Mouse (Mus musculus): ENCODE measurements around the gene Fars2. TPM values are rescaled to one million over a fixed set of nuclear protein-coding genes. Genes with fewer than 3 reads are reported as not detected.
A peak's percentile ranks its signal among the peaks of the same experiment; 100 is the strongest.

The Fars2 gene
- total RNA-seq, 2 experiments from 2014 or later, result 53.3 to 110 TPM

DNA sequence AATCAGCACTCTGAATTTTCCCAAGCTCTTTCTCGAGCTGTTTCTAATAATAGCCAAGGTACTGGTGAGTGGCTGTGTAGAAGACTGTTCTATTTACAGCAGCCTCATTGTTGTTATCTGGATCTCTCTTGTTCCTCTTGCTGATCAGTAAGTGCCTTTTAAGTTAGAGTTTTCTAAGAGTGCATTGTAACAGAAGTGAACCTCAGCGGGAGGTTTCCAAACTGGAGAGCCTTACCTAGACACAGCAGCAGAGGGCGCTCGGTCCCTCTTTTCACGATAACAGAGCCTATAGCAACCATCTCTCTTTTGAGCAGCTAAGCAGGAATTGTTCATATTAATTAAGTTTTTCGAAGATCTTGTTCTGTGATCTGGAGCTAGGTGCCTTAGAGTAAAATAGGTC lies 164.8 kb downstream of the Fars2 start:
- peak; percentile 82 for ATAC-seq (replicated peaks; ENCODE audit: low FRiP score, low TSS enrichment, poor library complexity, severe bottlenecking)

DNA sequence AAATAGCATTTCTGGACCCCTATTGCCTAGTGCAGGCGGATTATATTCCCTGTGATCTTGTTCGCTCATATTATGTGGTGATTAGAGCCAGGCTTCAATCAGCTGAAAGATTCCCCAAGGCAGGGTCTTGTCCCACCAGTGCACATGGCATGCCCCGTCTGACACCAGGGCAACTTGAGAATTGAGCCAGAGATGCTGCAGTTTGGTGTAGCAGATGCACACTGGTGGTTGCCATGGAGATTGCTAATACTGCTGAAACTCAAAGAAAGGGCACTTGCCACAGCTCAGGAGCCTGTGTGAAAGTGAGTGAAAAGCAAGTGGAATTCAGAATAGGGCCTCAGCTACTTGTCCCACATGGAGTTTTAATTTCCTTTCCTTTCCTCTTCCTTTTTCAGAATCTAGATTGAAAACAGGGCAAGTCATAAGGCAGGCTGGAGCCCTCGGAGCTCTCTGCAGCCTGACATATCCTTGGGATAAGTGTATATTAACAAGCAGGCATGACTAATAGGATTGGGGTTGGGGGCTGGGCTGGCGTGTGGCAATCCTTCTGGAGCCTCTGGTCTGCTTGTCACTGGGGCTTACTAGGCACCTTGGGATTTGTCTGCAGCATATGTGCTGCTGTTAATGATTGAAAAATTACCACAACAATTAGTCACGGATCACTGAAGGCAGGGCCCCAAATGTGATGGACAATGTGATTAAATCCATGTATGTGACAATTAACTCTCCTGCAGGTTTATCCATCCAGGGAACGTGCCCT lies 165.8 kb downstream of the Fars2 start:
- ATAC-seq (replicated peaks; ENCODE audit: low FRiP score, low TSS enrichment, poor library complexity, severe bottlenecking), result no peak

DNA sequence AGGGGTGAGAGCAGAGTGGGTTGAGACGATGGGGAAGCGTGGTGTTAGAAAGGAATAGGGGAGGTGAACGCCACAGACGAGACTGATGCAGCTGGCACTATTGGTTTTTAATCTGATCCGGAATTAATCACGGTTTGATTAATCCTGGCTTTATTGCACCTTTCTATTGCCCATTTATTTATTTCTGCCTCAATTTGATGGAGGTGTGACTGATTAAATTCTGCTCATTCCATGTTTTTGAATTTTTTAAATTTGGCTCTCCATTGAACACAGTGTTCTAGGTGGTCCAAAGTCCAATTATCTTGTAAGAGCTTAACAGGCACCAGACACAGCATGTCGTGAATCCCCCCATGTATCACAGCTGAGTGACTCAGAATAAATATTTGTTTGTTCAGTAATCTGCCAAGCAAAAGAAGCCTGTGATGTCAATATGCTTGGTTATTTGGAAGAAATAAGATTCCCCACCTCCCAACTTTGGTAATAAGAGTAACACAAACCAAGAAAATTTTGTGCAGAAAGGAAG lies 166.4 kb downstream of the Fars2 start:
- no peak for ATAC-seq (replicated peaks; ENCODE audit: low FRiP score, low TSS enrichment, poor library complexity, severe bottlenecking)

DNA sequence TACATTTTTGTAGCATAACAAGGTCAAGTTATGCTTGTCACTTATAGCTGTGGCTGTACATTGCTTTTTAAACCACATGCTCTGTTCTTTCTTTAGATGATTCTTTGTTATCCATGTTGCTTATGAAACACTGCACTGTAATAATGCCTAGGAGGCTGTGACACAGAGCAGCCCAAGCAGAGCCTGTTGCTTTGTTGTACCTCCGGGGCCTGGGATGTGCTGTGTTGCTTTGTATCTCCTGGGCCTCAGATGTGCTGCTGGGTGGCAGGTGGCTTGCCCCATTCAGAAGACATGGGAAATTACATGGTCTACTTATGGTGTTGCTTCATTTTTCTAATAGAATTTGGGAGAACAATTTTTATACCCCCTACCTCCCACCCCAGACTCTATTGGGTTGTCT lies 166.9 kb downstream of the Fars2 start:
- ATAC-seq (replicated peaks; ENCODE audit: low FRiP score, low TSS enrichment, poor library complexity, severe bottlenecking), result no peak

DNA sequence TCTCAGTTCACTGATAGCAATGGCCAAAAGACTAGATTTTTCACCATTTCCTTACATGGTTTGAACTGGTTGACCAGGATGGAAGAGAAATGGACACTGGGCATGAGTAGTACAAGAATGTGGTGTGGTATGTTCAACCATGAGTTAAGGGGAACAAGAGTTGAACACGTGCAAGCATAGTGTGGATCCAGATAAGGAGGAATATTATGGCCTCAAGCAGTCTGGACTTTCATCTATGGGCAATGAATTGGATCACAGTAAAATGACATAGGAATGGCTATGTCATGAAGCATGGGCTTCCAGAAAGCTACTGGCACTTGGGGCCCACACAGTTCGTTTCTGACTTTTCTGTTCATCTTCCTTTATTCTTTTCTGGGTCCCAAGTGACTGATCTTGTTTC lies 168.0 kb downstream of the Fars2 start:
- ATAC-seq (replicated peaks; ENCODE audit: low FRiP score, low TSS enrichment, poor library complexity, severe bottlenecking), result no peak

DNA sequence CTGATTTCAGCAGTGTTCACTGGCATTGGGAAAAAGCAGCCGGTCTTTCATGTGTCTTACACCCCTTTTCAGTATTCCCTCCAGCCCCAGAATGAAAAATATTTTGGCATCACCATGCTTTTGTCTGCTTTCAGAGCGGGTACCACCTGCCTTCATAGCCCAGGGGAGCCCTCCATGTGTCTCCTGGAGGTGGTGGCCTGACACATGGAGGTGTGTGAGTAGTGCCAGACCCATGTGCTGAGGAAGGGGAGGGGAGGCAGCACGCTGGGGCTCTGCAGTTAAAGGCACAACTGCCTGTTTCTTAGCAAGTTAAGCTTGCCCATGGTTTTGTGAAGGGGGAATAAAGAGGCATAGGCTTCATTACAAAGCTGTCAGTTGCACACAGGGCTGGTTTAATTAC lies 176.3 kb downstream of the Fars2 start:
- ATAC-seq (replicated peaks; ENCODE audit: low FRiP score, low TSS enrichment, poor library complexity, severe bottlenecking), result no peak

DNA sequence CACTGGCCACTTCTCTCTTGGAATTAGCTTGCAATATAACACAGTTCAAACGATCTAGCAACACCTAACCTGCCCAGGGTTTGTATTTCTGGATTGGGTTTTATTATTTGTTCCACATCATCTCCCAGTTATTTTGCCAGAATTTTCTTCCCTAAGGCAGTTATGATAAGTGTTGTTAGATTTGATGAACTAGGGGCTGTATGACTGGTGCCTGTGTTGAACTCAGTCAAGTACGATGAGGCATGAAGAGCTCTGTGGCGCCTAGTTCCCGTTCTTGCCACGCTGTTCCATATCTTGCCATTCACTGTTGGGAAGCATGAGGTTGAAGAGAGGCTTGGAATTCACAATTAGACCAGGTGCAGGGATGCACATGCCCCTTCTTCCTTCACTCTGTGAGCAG lies 177.3 kb downstream of the Fars2 start:
- no peak for ATAC-seq (replicated peaks; ENCODE audit: low FRiP score, low TSS enrichment, poor library complexity, severe bottlenecking)

DNA sequence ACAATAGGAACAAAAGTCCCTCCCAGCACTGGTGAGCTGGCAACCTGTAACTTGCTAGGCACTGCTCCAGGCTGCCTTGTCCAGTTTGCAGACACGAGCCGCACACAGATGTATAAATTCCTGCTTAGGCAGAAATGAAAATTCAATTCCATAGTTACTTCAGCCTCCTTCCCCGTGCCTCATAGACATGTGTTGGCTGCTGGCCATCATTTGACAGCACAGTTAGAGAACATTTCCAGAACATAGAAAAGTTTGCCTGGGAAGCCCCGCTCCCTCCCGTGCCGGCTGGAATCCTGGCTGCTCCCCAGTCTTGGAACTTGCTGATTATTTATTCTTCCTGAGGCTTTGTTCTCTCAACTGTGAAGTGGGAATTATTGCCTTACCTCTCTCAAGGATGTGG lies 178.6 kb downstream of the Fars2 start:
- ATAC-seq (replicated peaks; ENCODE audit: low FRiP score, low TSS enrichment, poor library complexity, severe bottlenecking), result no peak

DNA sequence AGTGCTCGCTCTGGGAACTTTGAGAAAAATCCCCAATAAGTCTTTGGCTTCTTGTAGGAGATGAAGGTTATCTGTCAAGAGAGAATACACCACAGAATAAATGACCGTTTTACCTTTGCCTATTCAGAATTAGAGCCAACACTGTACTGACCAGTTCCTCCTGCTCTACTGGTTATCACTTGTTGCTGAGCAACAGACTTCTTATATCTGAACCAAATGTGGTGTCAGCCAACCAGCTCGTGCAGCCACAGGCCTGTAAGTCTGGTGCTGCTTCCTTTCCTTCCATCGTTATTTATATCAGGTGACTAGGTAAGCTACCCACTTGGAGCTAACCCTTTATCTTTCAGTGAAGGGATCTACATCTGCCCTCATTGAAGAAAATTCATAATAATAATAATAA lies 179.4 kb downstream of the Fars2 start:
- no peak for ATAC-seq (replicated peaks; ENCODE audit: low FRiP score, low TSS enrichment, poor library complexity, severe bottlenecking)

DNA sequence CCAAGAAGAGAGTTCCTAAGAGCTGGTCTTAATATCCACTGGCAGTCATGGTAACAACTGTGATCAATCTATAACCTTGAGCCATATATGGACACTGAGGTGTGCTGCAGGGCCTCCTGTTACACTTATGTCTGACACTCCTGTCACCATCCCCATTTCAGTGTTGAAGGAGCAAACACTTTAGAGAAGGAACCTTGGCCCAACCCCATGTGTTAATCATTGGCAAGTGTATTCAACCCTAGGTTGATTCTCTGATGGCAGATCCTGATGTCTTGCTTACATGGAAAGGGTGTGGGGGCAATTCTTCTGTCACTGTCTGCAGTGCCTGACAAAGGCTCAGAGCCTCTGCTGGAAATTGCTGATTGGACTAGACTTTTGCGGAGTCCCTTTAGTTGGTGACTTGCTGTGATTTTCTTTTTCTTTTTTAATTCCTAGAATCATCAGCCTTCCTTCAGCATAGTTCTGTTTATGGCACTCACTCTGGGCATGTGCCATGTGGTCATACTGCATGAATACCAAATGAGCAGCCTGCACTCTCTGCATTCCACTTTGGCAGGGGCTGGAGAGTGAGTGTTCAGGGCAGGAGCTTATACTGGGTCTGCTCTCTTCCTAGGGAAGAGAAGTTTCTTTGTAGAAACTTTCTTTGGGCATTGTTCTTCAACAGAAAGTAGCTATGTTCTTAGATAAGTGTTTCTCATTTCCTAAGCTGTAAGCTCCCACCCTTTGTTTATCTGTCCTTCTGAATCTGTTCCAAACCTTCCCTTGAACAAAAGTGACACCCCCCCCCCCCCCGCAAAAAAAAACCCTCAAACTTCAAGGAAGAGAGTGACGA lies 181.0 kb downstream of the Fars2 start:
- no peak for ATAC-seq (replicated peaks; ENCODE audit: low FRiP score, low TSS enrichment, poor library complexity, severe bottlenecking)

DNA sequence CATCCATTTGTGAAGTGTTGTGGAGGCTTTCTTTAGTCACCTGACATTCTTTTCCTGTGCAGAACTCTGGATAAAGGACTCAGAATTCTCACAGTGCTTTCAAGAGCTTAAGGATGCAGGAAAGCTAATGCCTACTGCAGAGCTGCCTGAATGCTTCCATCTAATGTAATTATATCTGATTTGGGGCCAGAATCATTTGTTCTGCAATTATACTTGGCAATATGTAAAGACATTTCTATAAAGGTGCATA lies 181.5 kb downstream of the Fars2 start:
- no peak for ATAC-seq (replicated peaks; ENCODE audit: low FRiP score, low TSS enrichment, poor library complexity, severe bottlenecking)

DNA sequence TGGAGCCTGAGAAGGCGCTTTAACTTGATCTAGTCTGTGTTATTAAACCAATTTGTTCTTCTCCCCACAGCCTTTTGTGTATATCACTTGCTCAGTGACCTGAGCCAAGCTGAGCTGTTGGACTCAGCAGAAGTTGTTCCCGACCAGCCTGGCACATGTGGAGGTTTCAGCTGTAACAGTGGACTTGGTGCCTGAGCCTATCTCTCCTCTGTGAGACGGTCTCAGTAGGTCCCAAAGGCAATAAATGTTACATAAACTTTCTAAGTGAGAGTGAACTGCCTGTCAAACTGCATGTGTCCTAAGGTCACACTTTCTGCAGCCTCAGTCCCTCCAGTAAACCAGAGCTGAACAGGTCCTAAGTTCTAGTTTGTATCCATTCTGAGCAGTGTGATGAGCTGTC lies 185.6 kb downstream of the Fars2 start:
- ATAC-seq (replicated peaks; ENCODE audit: low FRiP score, low TSS enrichment, poor library complexity, severe bottlenecking), result no peak

DNA sequence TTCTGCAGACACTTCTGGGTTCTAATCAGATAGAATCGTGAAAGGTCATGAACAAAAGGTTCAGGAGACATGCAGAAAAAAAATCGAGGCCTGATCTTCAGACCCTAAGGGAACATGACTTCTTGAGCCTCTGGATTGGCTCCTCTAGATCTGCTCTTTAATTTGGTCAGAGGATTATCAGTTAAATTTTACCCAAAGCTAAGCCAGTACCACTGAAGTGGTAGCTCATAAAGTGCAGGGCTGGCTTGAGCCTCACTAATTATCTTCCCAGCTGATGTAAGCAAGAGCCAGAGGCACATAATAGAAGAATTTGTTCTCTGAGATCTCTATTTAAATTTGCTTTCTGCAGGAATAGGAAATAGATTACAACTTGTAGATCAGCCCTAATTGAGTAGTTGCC lies 188.1 kb downstream of the Fars2 start:
- ATAC-seq (replicated peaks; ENCODE audit: low FRiP score, low TSS enrichment, poor library complexity, severe bottlenecking), result no peak

DNA sequence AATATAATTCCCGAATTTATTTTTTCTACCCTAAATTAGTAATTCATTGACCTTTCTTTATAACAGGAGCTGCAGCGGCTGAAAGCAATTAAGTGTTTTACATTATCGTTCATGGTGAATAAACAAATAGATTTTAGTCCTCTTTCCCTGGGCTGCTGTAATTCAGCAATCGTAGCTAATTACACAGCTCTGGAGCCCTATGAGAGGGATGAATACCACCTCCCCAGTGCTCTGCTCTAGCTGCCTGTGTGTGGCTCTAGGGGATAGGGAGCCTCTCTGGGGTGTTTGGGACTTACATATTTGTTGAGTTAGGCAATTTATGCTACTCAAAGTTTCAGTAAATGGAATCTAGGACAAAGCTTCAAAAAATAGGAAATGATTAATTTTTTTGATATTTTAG lies 190.2 kb downstream of the Fars2 start:
- ATAC-seq (replicated peaks; ENCODE audit: low FRiP score, low TSS enrichment, poor library complexity, severe bottlenecking), result no peak

DNA sequence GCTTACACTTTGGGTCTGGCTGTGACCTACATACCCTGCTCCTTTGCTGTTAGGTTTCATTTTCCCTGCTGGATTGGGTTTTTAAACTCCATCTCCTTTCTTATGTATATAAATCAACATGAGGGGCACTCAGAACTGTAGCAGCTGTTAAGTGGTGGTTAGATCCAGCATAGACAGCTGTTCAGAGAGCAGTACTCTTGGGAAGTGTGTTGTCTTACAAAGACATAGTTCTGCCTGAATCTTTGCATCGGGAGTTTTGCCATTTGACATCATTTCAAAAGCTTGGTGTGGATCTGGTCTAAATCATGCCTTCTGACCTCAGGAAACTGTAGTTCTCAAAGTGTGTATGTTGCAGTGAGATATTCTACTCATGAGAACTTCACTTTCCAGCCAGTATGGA lies 191.9 kb downstream of the Fars2 start:
- ATAC-seq (replicated peaks; ENCODE audit: low FRiP score, low TSS enrichment, poor library complexity, severe bottlenecking), result no peak

DNA sequence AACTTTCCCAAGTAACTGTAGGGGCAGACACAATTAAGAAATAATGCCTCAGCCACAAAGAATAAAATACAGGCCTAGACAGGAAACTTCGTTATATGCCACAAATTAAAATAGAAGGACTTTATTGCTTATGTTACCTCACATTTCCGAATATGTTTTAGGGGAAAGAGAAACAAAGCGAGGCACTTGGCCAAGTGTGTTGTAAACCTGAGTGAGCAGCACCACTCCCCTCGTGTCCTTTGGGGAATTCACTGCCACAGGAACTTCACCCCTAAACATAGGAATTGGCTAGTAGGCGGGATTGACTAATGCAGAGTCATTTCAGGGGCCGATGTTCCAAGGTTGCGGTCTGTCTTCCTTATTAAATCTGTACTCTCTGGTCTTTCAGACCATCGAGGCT lies 197.0 kb downstream of the Fars2 start:
- no peak for ATAC-seq (replicated peaks; ENCODE audit: low FRiP score, low TSS enrichment, poor library complexity, severe bottlenecking)

DNA sequence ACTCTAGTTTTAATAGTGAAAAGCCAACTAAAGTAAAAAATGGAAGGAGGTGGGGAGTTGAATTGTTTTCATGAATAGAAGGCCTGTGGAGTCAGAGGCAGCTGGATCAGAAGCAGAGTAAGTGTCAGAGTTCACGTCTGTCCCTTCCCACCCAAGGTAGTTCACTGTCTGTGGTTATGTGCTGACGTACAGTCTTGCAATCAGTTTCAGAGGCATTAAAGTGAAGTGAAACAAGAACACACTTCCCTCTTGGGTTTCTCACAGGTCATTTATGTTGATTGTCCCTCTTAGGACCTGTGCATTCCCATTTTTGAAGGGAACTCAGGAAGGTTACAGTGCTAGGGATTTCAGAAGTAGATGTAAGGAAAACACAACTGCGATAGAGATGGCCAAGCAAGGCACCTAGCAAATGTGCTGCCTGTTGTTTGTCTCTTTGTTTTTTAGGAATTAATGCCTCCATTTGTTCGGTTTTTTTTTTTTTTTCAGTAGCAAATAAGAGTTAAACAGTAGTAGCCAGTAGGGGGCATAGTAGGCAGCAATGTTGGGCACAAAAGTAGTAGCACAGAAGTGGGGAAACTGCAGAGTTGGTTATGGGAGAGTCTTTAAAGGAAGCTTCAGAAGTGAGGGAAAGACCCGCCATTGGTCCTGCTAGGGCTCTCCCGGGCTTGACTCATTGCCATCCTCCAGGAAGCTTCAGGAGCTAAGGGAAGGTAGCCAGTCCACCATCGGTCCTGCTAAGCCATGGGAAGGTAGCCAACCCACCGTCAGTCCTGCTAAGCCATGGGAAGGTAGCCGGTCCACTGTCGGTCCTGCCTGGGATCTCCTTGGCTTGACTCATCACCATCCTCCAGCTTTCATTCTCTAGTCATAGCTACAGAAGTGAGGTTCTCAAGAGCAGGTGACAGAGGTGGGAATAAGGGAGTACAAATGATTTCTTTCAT lies 197.9 kb downstream of the Fars2 start:
- ATAC-seq (replicated peaks; ENCODE audit: low FRiP score, low TSS enrichment, poor library complexity, severe bottlenecking), result no peak

DNA sequence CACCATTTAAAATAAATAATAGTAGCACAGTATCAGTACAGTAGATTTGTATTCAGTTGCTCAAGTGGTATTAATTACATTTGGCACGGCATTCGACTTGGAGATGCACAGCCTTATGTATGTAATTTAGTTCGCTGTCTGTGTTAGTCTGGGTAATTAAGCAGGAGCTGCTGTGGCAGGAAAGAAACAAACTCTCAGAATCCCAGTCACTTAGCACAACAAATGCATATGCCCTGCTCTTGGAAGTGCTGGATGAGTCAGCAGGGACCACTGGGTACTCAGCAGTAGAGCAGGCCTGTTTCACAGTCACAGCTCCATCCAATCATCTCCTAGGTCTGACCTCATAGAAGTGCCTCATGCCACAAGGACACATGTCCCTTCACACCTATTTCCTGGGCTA lies 200.6 kb downstream of the Fars2 start:
- ATAC-seq (replicated peaks; ENCODE audit: low FRiP score, low TSS enrichment, poor library complexity, severe bottlenecking), result no peak

DNA sequence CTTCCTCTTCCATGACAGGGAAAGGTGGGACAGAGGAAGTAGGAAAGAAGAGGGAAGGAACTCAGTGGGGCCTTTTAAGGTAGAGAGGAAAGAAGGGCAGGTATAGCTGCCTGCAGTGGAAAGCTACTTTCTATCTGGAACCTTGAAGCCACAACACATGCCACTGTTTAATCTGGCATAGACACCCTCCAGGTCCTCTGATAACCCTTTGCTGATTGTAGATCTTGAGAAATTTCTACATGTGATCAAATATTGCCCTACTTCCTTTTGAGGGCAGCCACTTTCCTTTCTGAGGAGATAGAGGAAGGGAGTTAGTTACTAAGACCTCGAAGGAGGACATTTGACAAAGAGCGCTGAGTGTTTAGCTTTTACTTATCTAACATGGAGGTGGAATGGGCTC lies 207.4 kb downstream of the Fars2 start:
- ATAC-seq (replicated peaks; ENCODE audit: low FRiP score, low TSS enrichment, poor library complexity, severe bottlenecking), result peak; percentile 41; the same call in 1 of the 2 replicates

DNA sequence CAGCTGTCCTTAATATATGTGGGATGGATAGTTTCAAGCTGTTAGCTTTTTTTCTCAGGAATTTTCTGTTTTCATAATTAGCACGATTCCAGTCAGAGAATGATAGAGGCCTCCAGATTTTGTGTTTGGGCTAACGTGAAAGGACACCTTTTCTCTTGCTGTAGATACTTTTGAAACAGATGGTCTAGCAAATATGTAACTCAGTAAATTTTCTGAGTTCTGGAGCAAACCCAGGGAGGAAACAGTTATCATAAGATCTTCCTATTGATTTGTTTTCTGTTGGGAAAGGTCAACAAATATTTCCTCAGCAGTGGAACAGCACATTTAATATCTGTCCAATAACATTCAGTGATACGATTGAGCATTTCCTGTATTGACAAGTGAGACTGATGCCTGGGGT lies 209.3 kb downstream of the Fars2 start:
- no peak for ATAC-seq (replicated peaks; ENCODE audit: low FRiP score, low TSS enrichment, poor library complexity, severe bottlenecking)

Data from megakaryocyte-erythroid progenitor cell, adult 5-6 weeks (primary cell).